Mouse (Mus musculus): ENCODE measurements around the gene Mctp2.
A peak's percentile ranks its signal among the peaks of the same experiment; 100 is the strongest.

The Mctp2 gene

GRCm38 (mm10) chr7:72162256-72162655 is 144.2 kb downstream of the Mctp2 start:
- no peak for DNase-seq

DNA sequence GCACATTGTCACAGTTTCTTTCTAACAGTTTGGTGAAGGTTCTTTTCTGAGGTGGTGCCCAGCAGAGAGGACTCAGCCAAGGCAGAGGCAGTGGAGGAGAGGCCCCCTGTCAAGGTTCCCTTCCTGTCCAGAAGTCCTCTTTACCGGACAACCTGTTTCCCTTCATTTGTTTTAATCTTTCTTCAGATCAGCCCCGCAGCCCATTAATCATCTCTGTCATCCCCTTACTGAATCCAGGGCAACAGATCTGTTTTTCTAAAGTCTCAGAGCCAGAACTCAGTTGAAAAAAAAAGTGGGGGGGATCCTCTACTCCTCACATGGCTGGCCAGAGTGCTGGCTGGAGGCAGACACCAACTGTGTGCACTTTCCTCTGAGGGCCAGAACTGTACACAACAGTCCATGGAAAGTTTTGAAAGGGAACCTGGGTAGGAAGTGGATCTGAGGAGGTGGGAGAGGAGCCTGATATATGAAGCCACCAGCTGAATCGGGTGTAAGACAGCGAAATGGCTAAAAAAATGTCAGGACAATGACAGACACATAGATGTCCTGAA is 146.8 kb downstream of the Mctp2 start:
- no peak for DNase-seq

DNA sequence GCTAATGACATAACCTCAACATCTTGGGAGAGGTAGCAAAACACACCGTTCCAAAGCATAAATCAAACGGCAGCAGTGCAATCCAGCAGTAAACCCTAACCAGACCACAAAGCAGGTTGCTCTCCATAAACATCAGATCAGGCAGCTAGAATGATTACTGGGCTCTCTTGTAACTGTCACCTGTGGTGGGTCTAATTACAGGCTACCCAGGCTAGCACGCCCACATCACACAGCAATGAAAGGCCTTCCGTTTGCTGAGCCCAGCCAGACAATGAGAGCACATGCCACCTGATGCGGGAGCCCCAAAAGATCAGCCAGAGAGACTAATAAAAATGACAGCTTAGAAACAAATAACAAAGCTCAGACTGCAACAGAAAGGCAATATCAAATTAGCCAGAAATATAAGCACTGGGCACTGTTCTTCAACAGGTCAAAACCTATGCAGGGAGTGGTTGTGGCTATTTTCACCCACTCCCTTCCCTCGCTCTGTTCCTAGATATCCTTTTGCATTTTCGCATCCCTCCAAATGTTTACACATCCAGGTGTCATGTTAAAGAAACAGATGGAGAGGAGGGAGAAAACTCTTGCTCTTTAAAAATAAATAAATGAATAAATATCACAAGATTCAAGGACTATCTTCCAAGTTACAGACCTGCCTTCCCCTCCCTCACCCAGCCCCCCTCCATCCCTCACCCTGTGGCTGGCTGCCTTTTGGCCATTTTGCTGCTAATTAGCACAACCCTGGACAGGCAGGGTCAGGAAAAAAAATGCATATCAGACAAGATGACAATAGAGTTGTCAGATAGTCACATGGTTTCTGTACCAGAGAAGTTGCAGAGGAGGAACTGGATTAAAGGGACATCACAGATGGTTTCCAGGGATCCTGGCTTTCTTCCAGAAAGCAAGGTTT is 155.4 kb downstream of the Mctp2 start:
- no peak for DNase-seq

DNA sequence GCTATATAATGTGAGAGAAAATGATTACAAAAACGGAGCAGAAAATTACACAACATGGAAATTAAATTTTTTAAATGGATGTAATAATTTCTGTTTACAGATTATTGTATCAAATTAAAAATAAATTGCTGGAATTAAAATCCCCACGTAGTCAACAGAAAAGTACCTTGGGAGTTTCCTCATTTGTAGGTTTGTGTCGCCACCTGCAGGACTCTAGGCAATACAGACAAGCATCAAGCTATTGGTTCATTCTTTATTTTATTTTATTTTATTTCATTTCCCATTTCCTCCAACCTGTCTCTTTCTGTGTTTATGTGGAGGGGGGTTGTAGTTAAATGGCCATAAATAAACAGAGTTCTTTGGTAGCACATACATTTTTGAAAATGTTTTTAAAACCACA is 157.3 kb downstream of the Mctp2 start:
- DNase-seq: no peak

GRCm38 (mm10) chr7:72146849-72147248 is 159.6 kb downstream of the Mctp2 start:
- DNase-seq: no peak

- DNase-seq: no peak
Measured at GRCm38 (mm10) chr7:72145726-72146520, 160.5 kb downstream of the Mctp2 start.

GRCm38 (mm10) chr7:72138701-72139100 is 167.7 kb downstream of the Mctp2 start:
- DNase-seq: no peak

GRCm38 (mm10) chr7:72120986-72121385 is 185.4 kb downstream of the Mctp2 start:
- DNase-seq: no peak

GRCm38 (mm10) chr7:72119713-72120112 is 186.7 kb downstream of the Mctp2 start:
- no peak for DNase-seq

- DNase-seq: no peak
Measured at GRCm38 (mm10) chr7:72117376-72118077, 188.9 kb downstream of the Mctp2 start.

DNA sequence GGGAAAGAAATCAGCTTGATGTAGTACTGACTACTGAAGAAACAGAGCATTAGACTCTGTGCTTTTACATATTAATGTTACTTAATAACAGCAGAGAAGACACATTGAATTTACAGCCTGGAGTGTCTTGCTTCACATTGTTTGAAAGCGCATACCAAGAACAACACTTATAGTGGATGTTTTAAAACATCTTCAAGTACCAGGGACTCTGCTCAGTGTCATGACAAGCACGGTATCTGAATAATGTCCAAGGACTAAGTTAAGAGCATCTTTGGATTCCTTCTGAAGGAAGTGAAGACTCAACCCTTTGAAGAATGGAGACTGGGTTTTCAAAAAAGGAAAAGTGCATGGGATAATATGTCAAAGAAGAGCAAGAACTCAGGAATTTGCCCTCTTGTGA is 191.3 kb downstream of the Mctp2 start:
- DNase-seq: no peak

DNA sequence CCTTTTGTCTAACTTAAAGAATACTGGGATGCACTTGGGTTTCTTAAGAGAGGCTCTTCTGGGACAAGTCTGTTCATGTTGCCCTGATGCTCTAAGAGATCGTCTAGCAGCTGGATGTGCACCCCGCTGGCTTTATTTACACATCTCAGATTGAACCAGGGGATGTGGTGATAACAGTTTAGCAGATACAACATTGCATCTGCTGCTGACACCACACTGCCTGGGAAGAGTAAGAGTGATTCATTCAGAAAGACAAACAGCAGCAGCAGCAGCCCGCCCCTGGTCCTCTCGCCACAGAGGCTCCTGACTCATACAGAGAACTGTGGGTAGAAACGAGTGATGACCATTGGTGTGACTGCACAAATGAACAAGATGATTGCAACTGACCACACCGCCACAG is 195.8 kb downstream of the Mctp2 start:
- DNase-seq: no peak

GRCm38 (mm10) chr7:72108639-72109399 is 197.6 kb downstream of the Mctp2 start:
- no peak for DNase-seq

DNA sequence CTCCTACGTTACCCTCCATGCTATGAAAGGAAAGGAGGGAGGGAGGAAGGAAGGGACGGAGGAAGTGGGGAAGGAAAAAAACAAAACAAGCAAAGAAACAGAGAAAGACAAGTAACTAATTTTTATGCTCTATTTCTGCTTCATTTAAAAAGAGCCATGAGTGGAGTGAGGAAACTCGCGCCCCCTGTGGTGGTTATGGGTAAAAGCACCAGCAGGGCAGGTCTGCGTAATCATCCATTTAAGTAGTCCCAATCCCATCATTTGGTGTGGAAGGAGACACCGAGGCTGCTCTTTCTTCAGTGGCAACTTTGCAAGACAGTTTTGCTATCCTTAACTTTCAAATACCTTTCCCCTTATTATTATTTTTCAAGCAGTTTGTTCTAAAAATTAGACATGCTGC is 202.2 kb downstream of the Mctp2 start:
- DNase-seq: peak; percentile 4

GRCm38 (mm10) chr7:72103654-72104053 is 202.8 kb downstream of the Mctp2 start:
- DNase-seq: no peak

DNA sequence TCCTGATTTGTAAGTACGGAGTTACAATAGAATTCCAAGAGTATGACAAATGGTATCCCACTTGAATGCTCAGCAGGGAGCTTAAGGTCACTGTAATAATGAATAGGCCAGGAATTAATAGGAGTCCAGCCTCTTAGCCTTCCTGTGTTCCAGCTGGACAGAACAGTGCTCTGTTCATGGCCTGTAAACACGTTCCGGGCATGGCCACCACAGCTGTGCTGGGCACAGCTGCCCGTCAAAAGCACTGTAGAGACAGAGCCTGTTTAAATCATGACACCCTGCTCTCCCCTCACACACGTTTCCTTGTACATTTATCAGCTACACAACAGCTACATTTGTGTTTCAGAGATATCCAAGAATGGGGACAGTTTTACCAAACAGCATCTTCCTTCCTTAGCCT is 205.7 kb downstream of the Mctp2 start:
- no peak for DNase-seq

DNA sequence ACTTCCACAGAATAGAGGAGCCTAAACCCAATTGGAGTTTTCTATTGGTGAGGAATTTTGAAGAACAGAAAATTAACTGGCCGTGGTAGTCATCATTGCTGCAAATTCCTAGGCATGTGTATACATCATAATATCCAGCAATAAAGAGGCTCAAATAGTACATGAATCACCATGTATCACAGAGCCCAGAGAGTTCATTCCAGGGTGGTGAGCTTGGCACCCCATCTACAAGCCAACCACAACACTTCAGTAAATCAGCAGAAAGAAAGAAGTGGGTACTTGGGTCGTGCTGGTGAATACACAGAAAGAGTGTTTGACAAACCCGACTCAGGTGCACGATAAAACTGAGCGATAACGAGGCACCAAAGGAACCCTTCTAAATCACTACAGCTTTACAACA is 207.8 kb downstream of the Mctp2 start:
- no peak for DNase-seq

GRCm38 (mm10) chr7:72096973-72097372 is 209.4 kb downstream of the Mctp2 start:
- DNase-seq: no peak

DNA sequence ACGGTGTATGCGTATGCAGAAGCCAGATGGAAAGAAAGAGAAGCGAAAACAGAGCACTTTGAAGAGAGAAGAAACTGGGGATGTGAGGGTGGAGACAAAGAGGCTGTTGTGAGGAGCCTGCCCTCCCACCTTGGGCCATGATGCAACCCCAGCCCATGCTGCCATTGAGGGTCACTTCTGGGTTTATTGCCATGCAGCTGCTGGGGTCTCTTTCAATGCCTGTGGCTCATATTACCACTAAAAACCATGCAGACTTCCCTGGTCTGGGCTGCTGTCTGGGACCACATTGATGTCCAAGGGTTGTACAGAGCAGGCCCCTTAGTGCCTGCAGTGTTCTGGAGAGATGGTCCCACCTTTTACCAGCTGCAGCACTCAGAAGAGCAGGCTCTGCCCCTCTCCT is 210.0 kb downstream of the Mctp2 start:
- DNase-seq: no peak

- no peak for DNase-seq
Measured at GRCm38 (mm10) chr7:72089463-72090175, 216.8 kb downstream of the Mctp2 start.

GRCm38 (mm10) chr7:72080705-72081104 is 225.7 kb downstream of the Mctp2 start:
- no peak for DNase-seq

- no peak for DNase-seq
Measured at GRCm38 (mm10) chr7:72078896-72079295, 227.5 kb downstream of the Mctp2 start.
